Mouse (Mus musculus) cortical plate, adult 2 months (tissue): Measurements from ENCODE around the gene Arl15.

ENCODE experiments used
- CTCF ChIP-seq: fragments of 200-500 bp; IDR thresholded peaks from 2 replicates; pipeline ENCODE4 v1.5.1; 2011; ENCODE audit warnings: mild to moderate bottlenecking, control low read depth, low read length; ENCODE audit not compliant: insufficient read depth; ENCODE audit errors: extremely low read depth
- POLR2A ChIP-seq: fragments of 200-500 bp; IDR thresholded peaks from 2 replicates; pipeline ENCODE4 v1.6.1; 2011; ENCODE audit warnings: mild to moderate bottlenecking, low read length, control low read depth; ENCODE audit not compliant: insufficient read depth; ENCODE audit errors: extremely low read depth

- TF ChIP-seq CTCF (no peak), POLR2A (no peak)
These were observed 50.4 kb downstream of the Arl15 start for GRCm38 (mm10) chr13:113844717-113845116.
